Mouse (Mus musculus): ENCODE data around the gene Myl12a.

GRCm38 (mm10) chr17:71006976-71007375, 4.3 kb upstream of the Myl12a start:
- no peak for TF ChIP-seq CTCF (IDR thresholded peaks at IDR 0.05; ENCODE audit: control insufficient read depth, insufficient read depth, insufficient read length)
- TF ChIP-seq MAX (IDR thresholded peaks at IDR 0.05): no peak
- no peak for TF ChIP-seq CEBPB (IDR thresholded peaks at IDR 0.05; ENCODE audit: low read depth)
- no peak for TF ChIP-seq USF1 (IDR thresholded peaks at IDR 0.05; ENCODE audit: low read depth)
